Mouse (Mus musculus) megakaryocyte-erythroid progenitor cell, adult 5-6 weeks (primary cell): ENCODE data around the gene Lrrc3c. TPM values are rescaled to one million over a fixed set of nuclear protein-coding genes. Genes with fewer than 3 reads are reported as not detected.
"Not testable (repeated sequence)": the region's sequence is repeated elsewhere in the genome, so short reads cannot be mapped to it uniquely, and the experiment has no call there.

Experiments
- ATAC-seq: replicated peaks from 2 replicates; pipeline ENCODE4 v1.8.0; 2016; ENCODE audit warnings: mild to moderate bottlenecking, inconsistent platforms; ENCODE audit not compliant: severe bottlenecking, poor library complexity, low FRiP score, low TSS enrichment
- total RNA-seq, 2 experiments: library from RNA; stranded (forward) in 1 of 2; stranded (reverse) in 1 of 2; fragments of 200-1000, 215-1000 nt in 1 of 2; fragments of >200 nt in 1 of 2; fragmentation: Nextera tagmentation in 1 of 2; gene quantifications; 2 replicates each; pipeline ENCODE4 v1.2.3; 2014 to 2017

Lrrc3c gene
- total RNA-seq, 2 experiments from 2014 or later, result not detected

- not testable (repeated sequence) for ATAC-seq
These were observed 25.9 kb downstream of the Lrrc3c start for GRCm38 (mm10) chr11:98623981-98624380.

- ATAC-seq, result not testable (repeated sequence)
These were observed 26.3 kb downstream of the Lrrc3c start for GRCm38 (mm10) chr11:98624381-98624780.

GRCm38 (mm10) chr11:98625611-98626410 is 27.7 kb downstream of the Lrrc3c start, which contains the start of the genes Gm12355 and Gsdma3:
Gene Gm12355 (minus strand): TSS chr11:98625661.
Gene Gsdma3 (plus strand): TSS chr11:98626360.
- ATAC-seq, result no peak

GRCm38 (mm10) chr11:98628706-98629105 is 30.6 kb downstream of the Lrrc3c start:
- ATAC-seq, result no peak

GRCm38 (mm10) chr11:98630646-98631045 is 32.6 kb downstream of the Lrrc3c start:
- no peak for ATAC-seq

- peak; percentile 95 for ATAC-seq
These were observed 37.4 kb downstream of the Lrrc3c start for GRCm38 (mm10) chr11:98635312-98635970.

- ATAC-seq, result no peak
These were observed 39.4 kb downstream of the Lrrc3c start for GRCm38 (mm10) chr11:98637501-98637900.

GRCm38 (mm10) chr11:98640091-98640490 is 42.0 kb downstream of the Lrrc3c start:
- ATAC-seq, result no peak

- no peak for ATAC-seq
These were observed 46.7 kb downstream of the Lrrc3c start for GRCm38 (mm10) chr11:98644757-98645156.

GRCm38 (mm10) chr11:98645946-98646345 is 47.9 kb downstream of the Lrrc3c start:
- no peak for ATAC-seq

GRCm38 (mm10) chr11:98646459-98646858 is 48.4 kb downstream of the Lrrc3c start, which contains the start of gene Gsdma2:
Gene Gsdma2 (plus strand): TSS chr11:98646759.
- no peak for ATAC-seq

Other genes starting within 250 kb of the Lrrc3c start
- not detected in 2 replicates for gene Ppp1r1b, start 249.9 kb upstream of the Lrrc3c start, total RNA-seq (2014; fragmentation: Nextera tagmentation)
- gene Ppp1r1b, start 249.9 kb upstream of the Lrrc3c start, total RNA-seq (2017), result not detected in 2 replicates
- gene Stard3, start 239.9 kb upstream of the Lrrc3c start, total RNA-seq (2014; fragmentation: Nextera tagmentation), result 11.9 and 28.5 TPM in 2 replicates
- gene Stard3, start 239.9 kb upstream of the Lrrc3c start, total RNA-seq (2017), result 10.6 and 18.2 TPM in 2 replicates
- gene Tcap, start 214.5 kb upstream of the Lrrc3c start, total RNA-seq (2014; fragmentation: Nextera tagmentation), result not detected in 2 replicates
- gene Tcap, start 214.5 kb upstream of the Lrrc3c start, total RNA-seq (2017), result not detected in 2 replicates
- not detected in 2 replicates for gene Pnmt, start 211.8 kb upstream of the Lrrc3c start, total RNA-seq (2014; fragmentation: Nextera tagmentation)
- gene Pnmt, start 211.8 kb upstream of the Lrrc3c start, total RNA-seq (2017), result not detected in 2 replicates
- 6.4 and 10.6 TPM in 2 replicates for gene Pgap3, start 197.8 kb upstream of the Lrrc3c start, total RNA-seq (2014; fragmentation: Nextera tagmentation)
- 1.6 and 5.4 TPM in 2 replicates for gene Pgap3, start 197.8 kb upstream of the Lrrc3c start, total RNA-seq (2017)
- gene Erbb2, start 185.8 kb upstream of the Lrrc3c start, total RNA-seq (2014; fragmentation: Nextera tagmentation), result not detected in 2 replicates
- not detected in 2 replicates for gene Erbb2, start 185.8 kb upstream of the Lrrc3c start, total RNA-seq (2017)
- gene Mien1, start 159.3 kb upstream of the Lrrc3c start, total RNA-seq (2014; fragmentation: Nextera tagmentation), result 75.6 and 75.9 TPM in 2 replicates
- 15.7 and 32.3 TPM in 2 replicates for gene Mien1, start 159.3 kb upstream of the Lrrc3c start, total RNA-seq (2017)
- 0.82 and 1.7 TPM in 2 replicates for gene Grb7, start 151.9 kb upstream of the Lrrc3c start, total RNA-seq (2014; fragmentation: Nextera tagmentation)
- gene Grb7, start 151.9 kb upstream of the Lrrc3c start, total RNA-seq (2017), result not detected in 2 replicates
- 3.1 and 12.1 TPM in 2 replicates for gene Ikzf3, start 52.3 kb upstream of the Lrrc3c start, total RNA-seq (2014; fragmentation: Nextera tagmentation)
- gene Ikzf3, start 52.3 kb upstream of the Lrrc3c start, total RNA-seq (2017), result 0.46 and 1.9 TPM in 2 replicates
- gene Zpbp2, start 47.2 kb upstream of the Lrrc3c start, total RNA-seq (2014; fragmentation: Nextera tagmentation), result 5.0 TPM in 1 of 2 replicates, not detected in the other
- 0.99 TPM in 1 of 2 replicates, not detected in the other for gene Zpbp2, start 47.2 kb upstream of the Lrrc3c start, total RNA-seq (2017)
- 28.3 and 38.6 TPM in 2 replicates for gene Ormdl3, start 10.9 kb upstream of the Lrrc3c start, total RNA-seq (2014; fragmentation: Nextera tagmentation)
- gene Ormdl3, start 10.9 kb upstream of the Lrrc3c start, total RNA-seq (2017), result 20.7 and 21.7 TPM in 2 replicates
- gene Gm12355, start 27.4 kb downstream of the Lrrc3c start, total RNA-seq (2014; fragmentation: Nextera tagmentation), result 1.1 TPM in 1 of 2 replicates, not detected in the other
- gene Gm12355, start 27.4 kb downstream of the Lrrc3c start, total RNA-seq (2017), result 1.4 and 3.9 TPM in 2 replicates
- not detected in 2 replicates for gene Gsdma3, start 28.1 kb downstream of the Lrrc3c start, total RNA-seq (2014; fragmentation: Nextera tagmentation)
- gene Gsdma3, start 28.1 kb downstream of the Lrrc3c start, total RNA-seq (2017), result not detected in 2 replicates
- gene Gsdma2, start 48.5 kb downstream of the Lrrc3c start, total RNA-seq (2014; fragmentation: Nextera tagmentation), result not detected in 2 replicates
- gene Gsdma2, start 48.5 kb downstream of the Lrrc3c start, total RNA-seq (2017), result not detected in 2 replicates
- gene Gsdma, start 66.1 kb downstream of the Lrrc3c start, total RNA-seq (2014; fragmentation: Nextera tagmentation), result not detected in 2 replicates
- gene Gsdma, start 66.1 kb downstream of the Lrrc3c start, total RNA-seq (2017), result 0.42 and 0.57 TPM in 2 replicates
- 117 and 124 TPM in 2 replicates for gene Psmd3, start 84.3 kb downstream of the Lrrc3c start, total RNA-seq (2014; fragmentation: Nextera tagmentation)
- gene Psmd3, start 84.3 kb downstream of the Lrrc3c start, total RNA-seq (2017), result 84.5 and 117 TPM in 2 replicates
- gene Csf3, start 103.0 kb downstream of the Lrrc3c start, total RNA-seq (2014; fragmentation: Nextera tagmentation), result not detected in 2 replicates
- not detected in 2 replicates for gene Csf3, start 103.0 kb downstream of the Lrrc3c start, total RNA-seq (2017)
- gene Med24, start 131.1 kb downstream of the Lrrc3c start, total RNA-seq (2014; fragmentation: Nextera tagmentation), result 62.2 and 78.6 TPM in 2 replicates
- gene Med24, start 131.1 kb downstream of the Lrrc3c start, total RNA-seq (2017), result 30.1 and 42.7 TPM in 2 replicates
- gene Thra, start 142.3 kb downstream of the Lrrc3c start, total RNA-seq (2014; fragmentation: Nextera tagmentation), result 47.5 and 51.0 TPM in 2 replicates
- 20.4 and 23.3 TPM in 2 replicates for gene Thra, start 142.3 kb downstream of the Lrrc3c start, total RNA-seq (2017)
- gene Nr1d1, start 177.0 kb downstream of the Lrrc3c start, total RNA-seq (2014; fragmentation: Nextera tagmentation), result 4.1 and 8.0 TPM in 2 replicates
- 0.34 and 1.3 TPM in 2 replicates for gene Nr1d1, start 177.0 kb downstream of the Lrrc3c start, total RNA-seq (2017)
- gene Msl1, start 197.2 kb downstream of the Lrrc3c start, total RNA-seq (2014; fragmentation: Nextera tagmentation), result 58.6 and 74.8 TPM in 2 replicates
- 57.8 and 68.3 TPM in 2 replicates for gene Msl1, start 197.2 kb downstream of the Lrrc3c start, total RNA-seq (2017)
- 47.6 and 51.8 TPM in 2 replicates for gene Casc3, start 206.6 kb downstream of the Lrrc3c start, total RNA-seq (2014; fragmentation: Nextera tagmentation)
- gene Casc3, start 206.6 kb downstream of the Lrrc3c start, total RNA-seq (2017), result 37.4 and 53.5 TPM in 2 replicates
- gene Rapgefl1, start 238.5 kb downstream of the Lrrc3c start, total RNA-seq (2014; fragmentation: Nextera tagmentation), result 2.2 TPM in 1 of 2 replicates, not detected in the other
- 1.7 TPM in 1 of 2 replicates, not detected in the other for gene Rapgefl1, start 238.5 kb downstream of the Lrrc3c start, total RNA-seq (2017)